Mouse (Mus musculus): ENCODE results near the gene Axdnd1.

DNA sequence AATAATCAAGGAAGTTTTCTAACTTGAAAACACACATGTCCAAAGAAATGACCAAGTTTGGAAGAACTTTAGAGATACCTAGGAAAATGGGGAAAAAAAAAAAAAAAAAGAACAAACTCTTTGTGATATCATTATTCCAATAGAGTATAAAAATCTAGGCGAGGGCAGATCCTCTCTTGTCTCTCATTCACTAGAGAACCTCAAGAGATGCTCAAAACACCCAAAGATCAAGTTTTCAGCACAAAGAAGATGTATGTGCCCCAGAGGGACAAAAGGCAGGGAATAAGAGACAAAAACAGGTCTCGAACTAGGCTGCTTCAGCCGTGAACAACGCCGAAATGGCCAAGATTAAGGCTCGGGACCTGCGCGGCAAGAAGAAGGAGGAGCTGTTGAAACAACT lies 55.2 kb downstream of the Axdnd1 start, which contains the start of gene Gm2000:
- TF ChIP-seq CTCF (IDR thresholded peaks at IDR 0.05; ENCODE audit: low read depth) (no peak), EP300 (IDR thresholded peaks at IDR 0.05; ENCODE audit: low read depth) (no peak)

Data from heart, postnatal 0 days (tissue).